Mouse (Mus musculus) neural tube, embryonic 12.5 days (tissue): Measurements from ENCODE around the gene Prr12. TPM values are rescaled to one million over a fixed set of nuclear protein-coding genes. Genes with fewer than 3 reads are reported as not detected.

Experiments used
- ATAC-seq: fragments of 200-750 bp; cut with Nextera tagmentation; 2 replicates; pipeline ENCODE4 v1.8.0; 2017; ENCODE audit warnings: low read depth, mild to moderate bottlenecking, moderate TSS enrichment, moderate library complexity; ENCODE audit not compliant: low FRiP score
- H3K27ac ChIP-seq: fragments of 300-500 bp; sonication (generic); 2 replicates; pipeline ENCODE4 v1.5.1; 2016
- H3K27me3 ChIP-seq: fragments of 300-500 bp; sonication (generic); replicated peaks from 2 replicates; pipeline ENCODE4 v1.6.1; 2016; ENCODE audit warnings: mild to moderate bottlenecking
- H3K36me3 ChIP-seq: fragments of 300-500 bp; sonication (generic); 2 replicates; pipeline ENCODE4 v1.6.1; 2016; ENCODE audit warnings: mild to moderate bottlenecking
- H3K4me1 ChIP-seq: fragments of 300-500 bp; sonication (generic); 2 replicates; pipeline ENCODE4 v1.6.1; 2016
- H3K4me2 ChIP-seq: fragments of 300-500 bp; sonication (generic); replicated peaks from 2 replicates; pipeline ENCODE4 v1.6.1; 2016; ENCODE audit warnings: mild to moderate bottlenecking
- H3K4me3 ChIP-seq: fragments of 300-500 bp; sonication (generic); 2 replicates; pipeline ENCODE4 v1.5.1; 2016
- H3K9ac ChIP-seq: fragments of 300-500 bp; sonication (generic); 2 replicates; pipeline ENCODE4 v1.6.1; 2016; ENCODE audit warnings: mild to moderate bottlenecking
- H3K9me3 ChIP-seq: fragments of 300-500 bp; sonication (generic); 2 replicates; pipeline ENCODE4 v1.6.1; 2016; ENCODE audit warnings: mild to moderate bottlenecking
- WGBS: fragments of 180-500 bp; shearing (Covaris S2); methylation state at CpG from one replicate; pipeline ENCODE4 v1.1.7; 2016; 5-methylcytosine and 5-hydroxymethylcytosine counted together
- polyA plus RNA-seq: library from polyadenylated mRNA; unstranded; fragments of >200 nt; fragmentation: Nextera tagmentation; extraction: Ambion mirVana; gene quantifications from 2 replicates; pipeline ENCODE4 v1.2.1, GENCODE M21; 2016

Prr12 gene
- polyA plus RNA-seq, 1 experiment from 2014 or later = 11.8 TPM

GRCm38 (mm10) chr7:45091001-45091990 lies 38.6 kb upstream of the Prr12 start:
- Histone ChIP-seq H3K27ac (no peak overlapping the region), H3K4me3 (peak overlapping the region; percentile 45), H3K9ac (peak overlapping the region; percentile 56), H3K27me3 (no peaks in the 10 kb centered on the region; the same call in 1 of the 2 replicates), H3K4me2 (peak overlapping the region; percentile 69), H3K4me1 (peaks cover 12% of the 10 kb centered on the region; the same call in 1 of the 2 replicates), H3K36me3 (peaks cover 12% of the 10 kb centered on the region), H3K9me3 (no peaks in the 10 kb centered on the region)
- 15% methylated on average over 35 of the region's 35 CpGs for WGBS
- ATAC-seq = peak; percentile 52; the same call in 1 of the 2 replicates

- no peak for ATAC-seq
Observed at GRCm38 (mm10) chr7:45090251-45090977, 37.7 kb upstream of the Prr12 start.

GRCm38 (mm10) chr7:45088597-45088996 lies 35.9 kb upstream of the Prr12 start:
- Histone ChIP-seq H3K27ac (no peak overlapping the region), H3K27me3 (no peaks in the 10 kb centered on the region; the same call in 1 of the 2 replicates), H3K9ac (no peak overlapping the region), H3K4me2 (no peak overlapping the region), H3K36me3 (peaks cover 24% of the 10 kb centered on the region), H3K9me3 (no peaks in the 10 kb centered on the region), H3K4me3 (no peak overlapping the region), H3K4me1 (peaks cover 12% of the 10 kb centered on the region; the same call in 1 of the 2 replicates)
- WGBS = 87% methylated on average over 17 of the region's 17 CpGs
- no peak for ATAC-seq

More at GRCm38 (mm10) chr7:45090251-45090977, 37.7 kb upstream of the Prr12 start:
- WGBS = 83% methylated on average over 13 of the region's 13 CpGs
- peaks cover 12% of the 10 kb centered on the region; the same call in 1 of the 2 replicates for H3K4me1 ChIP-seq
- H3K4me3 ChIP-seq = no peak overlapping the region; the same call in 1 of the 2 replicates
- no peak overlapping the region for H3K27ac ChIP-seq
- H3K9me3 ChIP-seq = no peaks in the 10 kb centered on the region
- no peaks in the 10 kb centered on the region; the same call in 1 of the 2 replicates for H3K27me3 ChIP-seq
- peak overlapping the region; percentile 69; the same call in 1 of the 2 replicates for H3K4me2 ChIP-seq
- H3K36me3 ChIP-seq = peaks cover 18% of the 10 kb centered on the region
- H3K9ac ChIP-seq = no peak overlapping the region

- Histone ChIP-seq H3K27ac (no peak overlapping the region), H3K9ac (no peak overlapping the region), H3K9me3 (no peaks in the 10 kb centered on the region), H3K4me1 (0 out of 2 replicates have a peak, but pooled peaks cover 1% of the 10 kb centered on the region), H3K36me3 (peaks cover 34% of the 10 kb centered on the region), H3K4me3 (no peak overlapping the region), H3K4me2 (no peak overlapping the region), H3K27me3 (no peaks in the 10 kb centered on the region)
- ATAC-seq = no peak
- WGBS = 80% methylated on average over 4 of the region's 4 CpGs
Observed at GRCm38 (mm10) chr7:45086084-45086483, 33.4 kb upstream of the Prr12 start.

DNA sequence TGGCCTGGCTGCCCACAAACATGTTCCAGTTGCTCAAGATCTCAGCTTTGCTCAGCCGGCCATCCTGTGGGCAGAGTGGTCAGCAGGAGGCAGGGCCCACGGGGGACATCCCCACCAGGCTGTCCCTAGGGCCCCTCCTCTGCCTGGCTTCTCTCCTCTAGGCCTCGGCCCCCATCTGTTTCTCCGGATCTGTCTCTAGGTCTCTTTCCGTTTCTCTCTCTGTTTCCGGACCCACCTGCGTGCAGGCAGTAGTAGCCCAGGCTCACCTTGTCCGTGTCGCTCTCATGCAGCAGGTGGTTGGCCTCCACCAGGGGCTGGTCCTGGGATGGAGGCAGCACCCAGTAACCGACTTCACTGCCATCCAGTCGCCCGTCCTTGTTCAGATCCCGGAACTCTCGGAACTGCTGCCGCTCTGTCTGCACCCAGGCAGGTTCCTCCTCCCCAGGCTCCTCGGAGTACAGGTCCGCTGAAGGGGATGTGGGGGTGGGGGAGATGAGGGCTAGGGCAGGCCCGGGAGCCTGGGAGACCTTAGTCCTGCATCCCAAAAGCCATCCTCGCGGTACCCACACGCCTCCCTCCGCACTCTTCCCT lies 30.7 kb upstream of the Prr12 start:
- no peaks in the 10 kb centered on the region for H3K9me3 ChIP-seq
- no peak overlapping the region for H3K27ac ChIP-seq
- 87% methylated on average over 22 of the region's 22 CpGs for WGBS
- H3K4me3 ChIP-seq = no peak overlapping the region
- peaks cover 31% of the 10 kb centered on the region for H3K36me3 ChIP-seq
- no peak for ATAC-seq
- H3K4me2 ChIP-seq = no peak overlapping the region
- H3K4me1 ChIP-seq = no peaks in the 10 kb centered on the region
- H3K9ac ChIP-seq = no peak overlapping the region
- H3K27me3 ChIP-seq = no peaks in the 10 kb centered on the region

GRCm38 (mm10) chr7:45082401-45083299 lies 30.0 kb upstream of the Prr12 start:
- H3K9ac ChIP-seq = no peak overlapping the region
- H3K27me3 ChIP-seq = no peaks in the 10 kb centered on the region
- ATAC-seq = no peak
- 61% methylated on average over 25 of the region's 25 CpGs for WGBS
- H3K4me2 ChIP-seq = 0 out of 2 replicates have a peak overlapping the region, but pooled peaks have one; percentile 2
- no peak overlapping the region for H3K27ac ChIP-seq
- no peaks in the 10 kb centered on the region for H3K9me3 ChIP-seq
- H3K4me3 ChIP-seq = no peak overlapping the region
- H3K4me1 ChIP-seq = no peaks in the 10 kb centered on the region
- peaks cover 31% of the 10 kb centered on the region for H3K36me3 ChIP-seq

DNA sequence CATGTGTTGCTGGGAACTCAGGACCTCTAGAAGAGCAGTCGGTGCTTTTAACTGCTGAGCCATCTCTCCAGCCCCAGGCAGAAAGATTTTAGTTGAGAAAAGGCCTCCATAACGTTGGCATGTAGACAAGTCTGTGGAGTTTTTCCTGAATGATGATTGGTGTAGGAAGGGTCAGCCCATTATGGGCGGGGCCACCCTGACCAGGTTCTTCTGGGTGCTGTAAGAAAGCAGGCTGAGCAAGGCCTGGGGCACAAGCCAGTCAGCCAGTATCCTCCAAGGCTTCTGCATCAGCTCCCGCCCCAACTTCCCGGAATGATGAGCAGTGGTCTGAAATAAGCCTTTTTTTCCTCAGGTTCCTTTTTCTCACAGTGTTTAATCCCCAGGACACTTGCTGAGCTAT lies 28.3 kb upstream of the Prr12 start:
- no peaks in the 10 kb centered on the region for H3K4me1 ChIP-seq
- ATAC-seq = no peak
- no peaks in the 10 kb centered on the region for H3K9me3 ChIP-seq
- no peak overlapping the region for H3K9ac ChIP-seq
- peaks cover 38% of the 10 kb centered on the region for H3K36me3 ChIP-seq
- no peaks in the 10 kb centered on the region for H3K27me3 ChIP-seq
- WGBS = 53% methylated on average over 5 of the region's 5 CpGs
- no peak overlapping the region for H3K27ac ChIP-seq
- H3K4me2 ChIP-seq = no peak overlapping the region
- no peak overlapping the region for H3K4me3 ChIP-seq

DNA sequence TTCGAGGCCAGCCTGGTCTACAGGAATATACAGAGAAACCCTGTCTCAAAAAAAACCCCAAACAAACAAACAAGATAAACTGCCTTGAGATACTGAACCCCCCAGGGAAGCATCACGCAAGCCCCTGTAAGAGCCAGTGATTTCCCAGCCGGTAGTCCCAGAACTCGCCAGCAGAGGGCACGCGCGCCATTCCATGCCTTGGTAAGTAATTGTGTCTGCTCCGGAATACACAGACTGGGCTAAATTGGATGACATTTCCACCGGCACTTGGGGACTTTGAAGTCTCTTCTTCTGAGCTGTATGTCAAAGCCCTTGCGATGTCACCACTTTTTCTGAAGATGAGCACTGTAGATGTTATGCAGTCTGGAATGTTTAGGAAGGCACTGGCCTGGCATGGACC lies 27.2 kb upstream of the Prr12 start:
- Histone ChIP-seq H3K27ac (no peak overlapping the region), H3K4me1 (no peaks in the 10 kb centered on the region), H3K4me3 (no peak overlapping the region), H3K27me3 (no peaks in the 10 kb centered on the region), H3K4me2 (no peak overlapping the region), H3K9me3 (no peaks in the 10 kb centered on the region), H3K36me3 (peaks cover 39% of the 10 kb centered on the region), H3K9ac (no peak overlapping the region)
- WGBS = 1% methylated on average over 10 of the region's 10 CpGs
- ATAC-seq = 0 out of 2 replicates have a peak, but pooled peaks have one; percentile 19

DNA sequence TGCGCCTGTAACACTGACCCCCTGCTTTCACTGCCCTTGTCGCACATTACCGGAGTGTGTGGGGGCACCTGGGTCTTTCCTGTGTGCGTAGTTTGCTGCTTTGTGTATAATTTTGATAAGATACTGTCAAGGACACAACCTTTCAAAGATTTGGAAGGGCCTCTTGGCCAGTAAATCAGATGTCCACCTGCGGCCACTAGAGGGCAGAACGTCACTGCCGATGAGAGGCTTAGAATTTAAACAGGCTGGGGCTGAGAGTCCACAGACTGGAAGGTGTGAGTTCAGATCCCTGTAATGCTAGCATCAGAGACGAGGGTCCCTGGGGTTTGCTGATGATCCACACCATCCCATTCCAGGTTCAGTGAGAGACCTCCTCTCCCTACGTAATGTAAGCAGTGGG lies 25.8 kb upstream of the Prr12 start:
- Histone ChIP-seq H3K27ac (no peak overlapping the region), H3K9ac (no peak overlapping the region), H3K27me3 (no peaks in the 10 kb centered on the region), H3K4me3 (no peak overlapping the region), H3K9me3 (no peaks in the 10 kb centered on the region), H3K36me3 (peaks cover 43% of the 10 kb centered on the region), H3K4me2 (no peak overlapping the region), H3K4me1 (no peaks in the 10 kb centered on the region)
- WGBS = 40% methylated on average over 9 of the region's 9 CpGs
- ATAC-seq = 0 out of 2 replicates have a peak, but pooled peaks have one; percentile 31

DNA sequence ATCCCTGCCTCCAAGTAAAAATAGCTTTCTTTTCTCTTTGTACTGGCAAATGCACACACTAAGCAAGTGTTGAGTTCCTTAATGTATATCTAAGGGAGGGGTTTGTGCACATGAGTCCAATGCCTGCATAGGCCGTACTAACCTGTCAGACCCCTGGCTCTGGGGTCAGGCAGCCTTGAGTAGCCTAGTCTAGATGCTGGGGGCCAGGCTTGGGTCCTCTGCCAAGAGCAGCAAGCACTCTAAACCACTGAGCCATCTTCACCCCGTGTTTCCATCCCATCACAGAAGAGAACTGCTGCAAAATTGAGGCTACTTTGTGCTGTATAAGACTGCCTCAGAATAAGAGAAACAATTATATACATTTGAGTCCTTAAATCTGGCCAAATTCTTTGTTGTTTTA lies 25.1 kb upstream of the Prr12 start:
- Histone ChIP-seq H3K27me3 (no peaks in the 10 kb centered on the region), H3K9ac (no peak overlapping the region), H3K27ac (no peak overlapping the region), H3K4me1 (no peaks in the 10 kb centered on the region), H3K9me3 (no peaks in the 10 kb centered on the region), H3K4me2 (no peak overlapping the region), H3K4me3 (no peak overlapping the region), H3K36me3 (peaks cover 40% of the 10 kb centered on the region)
- 94% methylated on average over 2 of the region's 2 CpGs for WGBS
- ATAC-seq = no peak

GRCm38 (mm10) chr7:45077322-45077721 lies 24.6 kb upstream of the Prr12 start:
- WGBS = 89% methylated on average over 14 of the region's 14 CpGs
- ATAC-seq = no peak
- H3K4me1 ChIP-seq = no peaks in the 10 kb centered on the region
- H3K27ac ChIP-seq = no peak overlapping the region
- no peak overlapping the region for H3K4me2 ChIP-seq
- 0 out of 2 replicates have a peak overlapping the region, but pooled peaks have one; percentile 2 for H3K9ac ChIP-seq
- no peaks in the 10 kb centered on the region for H3K27me3 ChIP-seq
- H3K4me3 ChIP-seq = no peak overlapping the region
- H3K9me3 ChIP-seq = no peaks in the 10 kb centered on the region
- H3K36me3 ChIP-seq = peaks cover 38% of the 10 kb centered on the region
